Mouse (Mus musculus): ENCODE measurements around the gene Gstm3. TPM values are rescaled to one million over a fixed set of nuclear protein-coding genes. Genes with fewer than 3 reads are reported as not detected.
"Not testable (repeated sequence)": the region's sequence is repeated elsewhere in the genome, so short reads cannot be mapped to it uniquely, and the experiment has no call there.

Gstm3 gene
- polyA plus RNA-seq, 1 experiment: 31.6 TPM

DNA sequence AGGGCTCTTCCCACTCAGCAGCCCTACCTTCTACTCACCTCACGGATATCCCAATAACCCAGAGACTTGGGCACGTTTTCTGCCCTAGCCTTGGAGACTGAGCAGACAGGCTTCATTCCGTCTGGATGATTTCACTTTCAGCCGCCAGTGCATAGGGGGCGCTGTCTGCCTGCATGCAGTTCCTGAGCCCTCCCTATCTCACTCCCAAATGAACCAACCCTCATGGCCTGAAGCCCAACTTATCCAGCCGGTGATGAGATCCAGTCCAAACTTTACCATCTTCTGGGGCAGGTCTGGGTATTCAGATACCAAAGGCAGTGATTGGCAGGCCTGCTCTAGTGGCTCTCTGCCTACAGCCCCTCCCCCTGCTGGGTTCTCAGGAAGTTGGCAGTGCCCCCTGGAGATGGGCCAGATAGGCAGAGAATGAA, 15.7 kb downstream of the Gstm3 start:
- no peaks in the 10 kb centered on the region for H3K9me3 ChIP-seq (replicated peaks; ENCODE audit: control insufficient read depth, insufficient read depth, low read length, poor library complexity, severe bottlenecking)
- H3K36me3 ChIP-seq (ENCODE audit: control insufficient read depth, insufficient read depth, low read length, poor library complexity, severe bottlenecking): no peaks in the 10 kb centered on the region
- TF ChIP-seq POLR2A (IDR thresholded peaks at IDR 0.05; ENCODE audit: insufficient read depth, low read length) (no peak), CTCF (IDR thresholded peaks at IDR 0.05; ENCODE audit: low read depth, low read length) (peak; percentile 98), EP300 (IDR thresholded peaks at IDR 0.05; ENCODE audit: insufficient read depth, low read depth, low read length) (peak; percentile 66; the same call in 1 of the 2 replicates)
- peak overlapping the region; percentile 38; the same call in 1 of the 2 replicates for H3K4me3 ChIP-seq (ENCODE audit: low read depth, low read length)
- no peaks in the 10 kb centered on the region for H3K27me3 ChIP-seq (ENCODE audit: control insufficient read depth, insufficient read depth, low read length, poor library complexity, severe bottlenecking)
- H3K9ac ChIP-seq (ENCODE audit: low read depth, poor library complexity, severe bottlenecking): no peak overlapping the region
- H3K27ac ChIP-seq (ENCODE audit: insufficient read depth, low read length): no peak overlapping the region
- H3K4me1 ChIP-seq (ENCODE audit: control insufficient read depth, insufficient read depth, low read length): peaks cover 3% of the 10 kb centered on the region

DNA sequence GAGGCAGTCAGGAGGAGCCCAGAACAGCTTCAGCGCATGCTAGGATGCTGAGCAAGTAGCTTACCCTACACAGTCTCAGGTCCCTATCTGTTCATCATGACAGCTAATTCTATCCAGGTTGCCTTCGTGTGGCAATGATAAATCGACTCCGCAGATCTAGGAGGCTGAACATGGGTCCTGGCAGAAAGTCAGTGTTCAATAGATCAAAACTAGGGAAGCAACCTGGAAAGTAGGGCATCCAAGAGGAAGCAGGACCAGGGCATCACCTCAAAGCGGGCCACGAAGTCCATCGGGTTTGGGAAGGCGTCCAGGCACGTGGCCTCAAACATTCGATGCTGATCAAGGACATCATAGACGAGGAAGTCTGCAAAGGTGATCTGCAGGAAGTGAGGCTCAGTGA, 18.6 kb downstream of the Gstm3 start:
- Histone ChIP-seq H3K27me3 (ENCODE audit: control insufficient read depth, insufficient read depth, low read length, poor library complexity, severe bottlenecking) (no peaks in the 10 kb centered on the region), H3K9me3 (replicated peaks; ENCODE audit: control insufficient read depth, insufficient read depth, low read length, poor library complexity, severe bottlenecking) (no peaks in the 10 kb centered on the region), H3K36me3 (ENCODE audit: control insufficient read depth, insufficient read depth, low read length, poor library complexity, severe bottlenecking) (no peaks in the 10 kb centered on the region), H3K9ac (ENCODE audit: low read depth, poor library complexity, severe bottlenecking) (no peak overlapping the region), H3K27ac (ENCODE audit: insufficient read depth, low read length) (no peak overlapping the region), H3K4me3 (ENCODE audit: low read depth, low read length) (no peak overlapping the region), H3K4me1 (ENCODE audit: control insufficient read depth, insufficient read depth, low read length) (no peaks in the 10 kb centered on the region)
- TF ChIP-seq EP300 (IDR thresholded peaks at IDR 0.05; ENCODE audit: insufficient read depth, low read depth, low read length) (no peak), POLR2A (IDR thresholded peaks at IDR 0.05; ENCODE audit: insufficient read depth, low read length) (no peak), CTCF (IDR thresholded peaks at IDR 0.05; ENCODE audit: low read depth, low read length) (no peak)

DNA sequence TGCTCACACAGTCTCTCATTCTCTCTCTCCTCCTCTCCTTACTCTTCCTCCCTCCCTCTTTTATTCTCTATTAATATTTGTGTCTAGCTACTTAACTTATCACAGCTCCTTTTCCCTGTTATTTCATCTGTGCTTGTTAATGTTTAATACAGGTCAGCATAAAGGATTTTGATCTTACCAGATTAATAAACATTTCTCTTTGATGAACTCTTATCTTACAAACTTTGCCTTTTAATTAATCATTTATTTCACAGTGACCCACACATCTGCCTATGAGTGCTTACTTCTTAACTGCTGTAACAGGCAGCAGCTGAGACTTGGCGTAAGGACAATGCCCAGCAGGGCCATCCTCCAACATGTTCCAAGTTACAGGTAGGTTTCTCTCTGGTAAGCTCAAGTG, 19.6 kb downstream of the Gstm3 start:
- not testable (repeated sequence) for H3K36me3 ChIP-seq (ENCODE audit: control insufficient read depth, insufficient read depth, low read length, poor library complexity, severe bottlenecking); H3K4me1 ChIP-seq (ENCODE audit: control insufficient read depth, insufficient read depth, low read length); H3K27me3 ChIP-seq (ENCODE audit: control insufficient read depth, insufficient read depth, low read length, poor library complexity, severe bottlenecking); H3K4me3 ChIP-seq (ENCODE audit: low read depth, low read length); H3K27ac ChIP-seq (ENCODE audit: insufficient read depth, low read length); H3K9me3 ChIP-seq (replicated peaks; ENCODE audit: control insufficient read depth, insufficient read depth, low read length, poor library complexity, severe bottlenecking); H3K9ac ChIP-seq (ENCODE audit: low read depth, poor library complexity, severe bottlenecking)

DNA sequence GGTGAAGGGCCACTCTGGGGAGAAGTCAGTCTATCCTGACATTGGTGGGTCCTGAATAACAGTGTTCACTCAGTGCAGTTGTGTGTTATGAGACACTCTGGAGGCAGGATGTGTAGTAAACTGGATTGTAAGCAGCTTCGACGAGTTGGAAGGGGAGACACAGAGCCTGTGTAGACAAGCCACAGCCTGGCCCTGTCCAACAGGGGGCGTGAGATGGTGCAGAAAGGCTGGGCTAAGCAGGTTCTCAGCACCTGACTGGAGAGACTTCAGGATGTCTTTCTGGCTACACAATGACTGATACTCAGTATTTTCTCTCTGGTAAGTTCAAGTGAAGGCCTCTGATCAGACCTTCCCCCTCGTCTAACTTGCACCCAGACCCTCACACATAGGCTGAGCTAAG, 23.4 kb downstream of the Gstm3 start:
- no peak for TF ChIP-seq EP300 (IDR thresholded peaks at IDR 0.05; ENCODE audit: insufficient read depth, low read depth, low read length)
- peak; percentile 70 for TF ChIP-seq CTCF (IDR thresholded peaks at IDR 0.05; ENCODE audit: low read depth, low read length)
- Histone ChIP-seq H3K36me3 (ENCODE audit: control insufficient read depth, insufficient read depth, low read length, poor library complexity, severe bottlenecking) (no peaks in the 10 kb centered on the region), H3K27ac (ENCODE audit: insufficient read depth, low read length) (no peak overlapping the region), H3K4me3 (ENCODE audit: low read depth, low read length) (no peak overlapping the region), H3K4me1 (ENCODE audit: control insufficient read depth, insufficient read depth, low read length) (no peaks in the 10 kb centered on the region), H3K9ac (ENCODE audit: low read depth, poor library complexity, severe bottlenecking) (no peak overlapping the region), H3K9me3 (replicated peaks; ENCODE audit: control insufficient read depth, insufficient read depth, low read length, poor library complexity, severe bottlenecking) (no peaks in the 10 kb centered on the region), H3K27me3 (ENCODE audit: control insufficient read depth, insufficient read depth, low read length, poor library complexity, severe bottlenecking) (no peaks in the 10 kb centered on the region)

DNA sequence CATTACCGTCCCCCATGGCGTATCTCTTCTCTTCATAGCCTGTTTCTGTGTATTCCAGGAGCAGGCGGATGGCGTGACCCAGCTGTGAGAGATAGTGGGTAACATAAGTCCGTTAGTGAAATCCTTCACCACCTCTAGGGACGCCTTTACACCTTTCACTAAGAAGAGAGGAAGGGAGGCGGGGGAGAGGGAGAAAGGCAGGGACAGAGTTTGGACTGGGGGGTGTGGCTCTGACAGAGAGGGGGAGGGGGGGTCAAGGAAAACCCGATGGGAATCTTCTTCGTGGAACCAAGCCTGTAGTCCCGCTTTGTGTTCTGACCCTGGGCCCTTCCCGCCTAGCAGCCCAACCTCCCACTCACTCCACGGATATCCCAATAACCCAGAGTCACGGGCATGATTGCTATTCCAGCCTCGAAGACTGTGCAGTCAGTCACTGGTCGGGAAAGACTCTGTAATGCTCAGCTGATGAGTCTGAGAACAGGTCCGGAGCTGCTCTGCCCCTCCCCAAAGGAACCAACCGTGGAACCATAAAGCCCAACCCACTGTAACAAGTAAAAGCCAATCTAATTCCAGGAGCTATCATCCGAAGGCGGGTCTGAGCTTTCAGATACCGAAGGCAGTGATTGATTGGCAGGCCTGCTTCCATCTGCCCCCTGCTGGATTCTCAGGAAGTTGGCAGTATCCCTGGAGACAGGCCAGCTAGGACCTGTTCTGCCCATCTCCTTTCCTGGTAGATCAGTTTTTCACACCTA, 25.7 kb downstream of the Gstm3 start, which contains the start of gene Gstm6:
Gstm6 (minus strand) TSS at position 511 of the 752 bp plus-strand sequence.
- no peak within 1 kb of the TSS for H3K9ac ChIP-seq (ENCODE audit: low read depth, poor library complexity, severe bottlenecking)
- no peaks in the 10 kb centered on the region for H3K4me1 ChIP-seq (ENCODE audit: control insufficient read depth, insufficient read depth, low read length)
- no peaks in the 10 kb centered on the region for H3K9me3 ChIP-seq (replicated peaks; ENCODE audit: control insufficient read depth, insufficient read depth, low read length, poor library complexity, severe bottlenecking)
- H3K36me3 ChIP-seq (ENCODE audit: control insufficient read depth, insufficient read depth, low read length, poor library complexity, severe bottlenecking): no peaks in the 10 kb centered on the region
- peak within 1 kb of the TSS; percentile 72 for H3K4me3 ChIP-seq (ENCODE audit: low read depth, low read length)
- H3K27ac ChIP-seq (ENCODE audit: insufficient read depth, low read length): no peak within 1 kb of the TSS
- H3K27me3 ChIP-seq (ENCODE audit: control insufficient read depth, insufficient read depth, low read length, poor library complexity, severe bottlenecking): no peaks in the 10 kb centered on the region
- no peak for TF ChIP-seq POLR2A (IDR thresholded peaks at IDR 0.05; ENCODE audit: insufficient read depth, low read length)
- TF ChIP-seq CTCF (IDR thresholded peaks at IDR 0.05; ENCODE audit: low read depth, low read length): peak; percentile 77
- TF ChIP-seq EP300 (IDR thresholded peaks at IDR 0.05; ENCODE audit: insufficient read depth, low read depth, low read length): 0 out of 2 replicates have a peak, but pooled peaks have one; percentile 20

DNA sequence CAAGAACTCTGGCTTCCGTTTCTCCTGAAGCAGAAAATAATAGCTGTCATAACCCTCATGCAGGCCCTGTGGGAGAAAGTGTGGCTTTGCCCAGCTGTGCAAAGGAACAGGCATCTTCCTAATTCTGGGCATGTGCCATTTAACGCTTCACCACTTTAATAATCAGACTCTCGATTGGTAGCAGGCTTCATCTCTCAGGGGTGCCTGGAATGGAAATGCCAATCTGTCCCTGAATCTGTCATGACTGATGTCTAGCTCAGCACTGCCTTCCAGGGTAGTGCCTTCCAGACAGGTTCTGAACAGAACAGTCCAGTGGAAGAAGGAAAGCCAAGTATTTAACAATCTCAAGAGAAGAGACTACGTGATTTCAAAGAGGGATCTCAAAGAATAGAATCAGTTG, 27.8 kb downstream of the Gstm3 start:
- TF ChIP-seq POLR2A (IDR thresholded peaks at IDR 0.05; ENCODE audit: insufficient read depth, low read length) (no peak), EP300 (IDR thresholded peaks at IDR 0.05; ENCODE audit: insufficient read depth, low read depth, low read length) (no peak), CTCF (IDR thresholded peaks at IDR 0.05; ENCODE audit: low read depth, low read length) (no peak)
- Histone ChIP-seq H3K4me3 (ENCODE audit: low read depth, low read length) (no peak overlapping the region), H3K4me1 (ENCODE audit: control insufficient read depth, insufficient read depth, low read length) (no peaks in the 10 kb centered on the region), H3K9me3 (replicated peaks; ENCODE audit: control insufficient read depth, insufficient read depth, low read length, poor library complexity, severe bottlenecking) (no peaks in the 10 kb centered on the region), H3K36me3 (ENCODE audit: control insufficient read depth, insufficient read depth, low read length, poor library complexity, severe bottlenecking) (no peaks in the 10 kb centered on the region), H3K27ac (ENCODE audit: insufficient read depth, low read length) (no peak overlapping the region), H3K27me3 (ENCODE audit: control insufficient read depth, insufficient read depth, low read length, poor library complexity, severe bottlenecking) (no peaks in the 10 kb centered on the region), H3K9ac (ENCODE audit: low read depth, poor library complexity, severe bottlenecking) (no peak overlapping the region)
